In the genomic region with DNA sequence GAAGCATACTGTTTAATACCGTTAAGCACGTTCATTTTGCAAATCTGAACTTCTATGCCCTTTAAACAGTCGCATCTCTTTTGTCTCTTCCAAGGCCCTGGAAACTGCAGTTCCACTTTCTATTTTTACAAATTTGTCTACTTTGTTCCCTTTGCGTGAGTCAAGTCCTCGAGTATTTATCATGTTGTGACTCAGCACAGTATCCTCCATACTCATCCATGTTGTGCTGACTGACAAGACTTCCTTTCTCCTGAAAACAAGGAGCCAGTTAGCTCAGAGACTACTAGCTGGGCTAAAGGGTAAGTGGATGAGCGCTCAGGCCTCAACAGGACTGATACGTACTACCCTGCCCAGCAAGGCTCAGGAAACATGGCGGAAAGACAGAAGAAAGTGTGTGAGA, we compare ENCODE assay signal across 17 mouse cellular contexts.
DNase-seq lines count a peak whose midpoint lies in the region.
"Had no signal": no experiment of that assay in that cellular context is flagged by ENCODE, and none has a peak within 500 bp of the region (broad histone marks: within the 10 kb centered on the region; RNA-seq: fewer than 3 reads in every experiment).

No protein-coding gene starts in this region.

- DNase-seq in adrenal gland, postnatal 36 days, result peak; percentile 1 to 9
- DNase-seq in adrenal gland, postnatal 25 days, result no peak
- DNase-seq in 3T3-L1 (ENCODE audit: low read depth, low spot score) (peak; percentile 76), NIH3T3 (ENCODE audit: low read depth) (peak; percentile 64)
- DNase-seq in natural killer cell, adult 2 months (ENCODE audit: low spot score in 2 of 2), result no peak
- no peak for DNase-seq in layer of hippocampus, adult 9-10 months (ENCODE audit: low spot score)
- DNase-seq: adrenal gland, postnatal 10 days; B cell, adult 2 months; cerebellum, adult 11 months; cerebellum, adult 2 months; cerebellum, adult 9-11 months; cerebellum, postnatal 25 days; gastrocnemius, postnatal 25 days; heart, postnatal 10 days; heart, postnatal 36 days; kidney, adult 11 months; kidney, adult 8-10 months had no signal

Comparison
In these comparisons a context has a peak if more than half of its experiments do, and no peak if none do; other contexts are left out.
1. DNase-seq: peak in adrenal gland, postnatal 36 days (2 of 2), 3T3-L1 (single experiment) and NIH3T3 (single experiment); none in adrenal gland, postnatal 25 days (single experiment), natural killer cell, adult 2 months (0 of 2) and layer of hippocampus, adult 9-10 months (single experiment).